Mouse (Mus musculus) cerebellum, adult 8-10 months (tissue): ENCODE data around the gene Adcy10.
A peak's percentile ranks its signal among the peaks of the same experiment; 100 is the strongest.

ENCODE experiments used
- DNase-seq: peaks from one replicate; pipeline ENCODE4 v3.0.0; 2022

Adcy10 gene

GRCm38 (mm10) chr1:165484688-165485233, at the start of gene Adcy10:
TSS of gene Adcy10 (plus strand) at chr1:165485183.
- DNase-seq, result no peak

GRCm38 (mm10) chr1:165438289-165439021, 46.5 kb upstream of the Adcy10 start:
- DNase-seq, result no peak

- DNase-seq, result no peak
Measured at GRCm38 (mm10) chr1:165440788-165441187, 44.2 kb upstream of the Adcy10 start.

- no peak for DNase-seq
Measured at GRCm38 (mm10) chr1:165441201-165441600, 43.8 kb upstream of the Adcy10 start.

- no peak for DNase-seq
Measured at GRCm38 (mm10) chr1:165441719-165442118, 43.3 kb upstream of the Adcy10 start.

- DNase-seq, result no peak
Measured at GRCm38 (mm10) chr1:165459041-165459502, 25.9 kb upstream of the Adcy10 start.

- DNase-seq, result peak; percentile 65
Measured at GRCm38 (mm10) chr1:165459503-165460181, 25.3 kb upstream of the Adcy10 start.

- DNase-seq, result peak; percentile 100
Measured at GRCm38 (mm10) chr1:165460360-165460800, 24.6 kb upstream of the Adcy10 start, which contains the start of the genes Dcaf6 and Mpc2. TSS of gene Dcaf6 (minus strand) at chr1:165460475. TSS of gene Mpc2 (plus strand) at chr1:165460637.

GRCm38 (mm10) chr1:165460801-165461377, 24.1 kb upstream of the Adcy10 start:
- peak; percentile 99 for DNase-seq

GRCm38 (mm10) chr1:165461681-165462080, 23.3 kb upstream of the Adcy10 start:
- DNase-seq, result no peak

GRCm38 (mm10) chr1:165462861-165463260, 22.1 kb upstream of the Adcy10 start:
- DNase-seq, result no peak

GRCm38 (mm10) chr1:165464574-165464973, 20.4 kb upstream of the Adcy10 start:
- no peak for DNase-seq

GRCm38 (mm10) chr1:165468971-165469370, 16.0 kb upstream of the Adcy10 start:
- DNase-seq, result no peak

GRCm38 (mm10) chr1:165469717-165470116, 15.3 kb upstream of the Adcy10 start:
- no peak for DNase-seq

- DNase-seq, result no peak
Measured at GRCm38 (mm10) chr1:165471490-165471889, 13.5 kb upstream of the Adcy10 start.

- DNase-seq, result no peak
Measured at GRCm38 (mm10) chr1:165486108-165486507, 1.1 kb downstream of the Adcy10 start.

GRCm38 (mm10) chr1:165489197-165489596, 4.2 kb downstream of the Adcy10 start:
- DNase-seq, result no peak

GRCm38 (mm10) chr1:165498856-165499255, 13.9 kb downstream of the Adcy10 start:
- no peak for DNase-seq

GRCm38 (mm10) chr1:165503307-165504024, 18.5 kb downstream of the Adcy10 start:
- DNase-seq, result no peak

GRCm38 (mm10) chr1:165506303-165506702, 21.3 kb downstream of the Adcy10 start:
- no peak for DNase-seq

GRCm38 (mm10) chr1:165510161-165510560, 25.2 kb downstream of the Adcy10 start:
- DNase-seq, result no peak

GRCm38 (mm10) chr1:165520716-165521115, 35.7 kb downstream of the Adcy10 start:
- DNase-seq, result no peak
